Mouse (Mus musculus): ENCODE results near the gene Lrmda.

Gene Lrmda

DNA sequence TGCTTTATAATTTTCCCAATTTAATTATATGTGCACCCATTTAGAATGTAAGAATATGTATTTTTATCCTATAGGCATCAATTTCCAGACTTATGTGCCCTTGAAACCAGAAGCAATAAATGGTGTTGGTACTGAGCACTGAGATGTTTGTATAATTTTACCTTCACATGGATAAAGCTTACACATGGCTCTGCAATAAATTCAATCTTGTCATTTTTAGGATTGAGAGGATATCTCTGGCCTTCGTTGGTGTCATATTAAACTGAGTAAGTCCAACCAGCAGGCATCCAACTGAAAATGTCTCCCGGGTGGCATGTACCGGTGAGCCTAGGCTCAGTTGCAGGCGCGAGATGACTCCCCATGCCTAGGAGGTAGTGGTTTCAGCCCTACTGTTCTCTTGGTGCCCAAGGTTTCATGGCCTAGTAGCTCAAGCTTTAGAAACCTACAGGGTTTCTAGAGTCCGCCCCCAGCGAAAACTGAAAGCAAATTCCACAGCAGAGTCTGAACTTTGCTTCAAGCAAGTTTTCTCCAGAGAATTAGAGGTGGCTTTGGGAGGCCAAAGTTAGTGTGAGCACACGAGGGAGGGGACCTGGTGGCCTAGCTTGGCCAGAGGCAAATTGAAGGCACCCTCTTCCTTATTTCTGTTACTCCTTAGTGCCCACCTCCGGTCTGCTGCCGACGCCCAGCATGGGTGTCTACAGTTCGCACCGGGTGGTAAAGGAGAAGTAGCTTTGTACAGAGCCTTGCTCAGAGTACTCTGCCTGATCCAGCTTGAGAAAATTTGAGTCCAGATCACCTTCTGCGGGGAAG, 26.1 kb upstream of the Lrmda start:
- DNase-seq, result no peak

DNA sequence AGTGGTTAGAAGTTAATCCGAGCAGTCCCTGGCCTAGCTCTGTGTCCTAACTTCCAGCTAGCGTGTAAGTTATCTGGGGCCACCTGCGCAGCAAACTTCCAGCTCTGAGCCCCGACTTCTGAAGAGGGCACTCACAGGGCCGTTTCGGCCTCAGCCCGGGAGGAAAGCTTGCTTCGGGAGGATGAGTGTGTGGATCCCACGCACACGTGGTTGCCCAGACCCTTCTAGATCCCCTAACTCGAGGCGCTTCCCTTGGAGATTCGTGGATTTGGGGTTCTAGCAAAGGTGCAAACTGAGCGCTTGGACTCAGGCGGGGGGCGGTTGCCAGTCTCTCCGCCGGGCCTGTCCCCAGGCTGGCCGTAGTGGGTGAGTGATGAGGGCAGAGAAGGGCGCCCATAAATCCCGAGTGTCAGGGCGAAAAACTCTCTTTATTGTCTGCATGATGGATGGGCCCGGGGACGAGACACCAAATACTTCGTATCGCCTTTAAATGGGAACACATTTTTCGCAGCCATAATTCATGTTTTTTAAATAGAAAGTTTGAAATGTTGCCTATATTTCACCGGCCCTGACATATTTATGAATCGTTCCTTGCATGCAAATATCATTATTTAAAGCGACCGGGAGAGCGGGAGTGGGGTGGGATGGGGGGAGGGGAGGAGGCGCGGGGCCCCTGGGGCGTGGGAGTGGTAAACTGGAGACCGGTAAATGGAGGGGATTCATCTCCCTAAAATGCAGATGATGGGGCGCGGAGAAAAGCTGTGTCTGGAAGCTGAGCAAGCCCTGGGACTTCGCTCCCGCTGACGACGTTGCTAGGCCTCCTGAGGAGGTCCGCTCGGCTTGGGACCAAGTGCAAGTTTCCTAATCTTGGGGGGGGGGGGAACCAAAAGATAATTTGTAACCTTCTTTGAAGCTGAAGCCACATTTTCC, 25.2 kb upstream of the Lrmda start:
- DNase-seq, result no peak

DNA sequence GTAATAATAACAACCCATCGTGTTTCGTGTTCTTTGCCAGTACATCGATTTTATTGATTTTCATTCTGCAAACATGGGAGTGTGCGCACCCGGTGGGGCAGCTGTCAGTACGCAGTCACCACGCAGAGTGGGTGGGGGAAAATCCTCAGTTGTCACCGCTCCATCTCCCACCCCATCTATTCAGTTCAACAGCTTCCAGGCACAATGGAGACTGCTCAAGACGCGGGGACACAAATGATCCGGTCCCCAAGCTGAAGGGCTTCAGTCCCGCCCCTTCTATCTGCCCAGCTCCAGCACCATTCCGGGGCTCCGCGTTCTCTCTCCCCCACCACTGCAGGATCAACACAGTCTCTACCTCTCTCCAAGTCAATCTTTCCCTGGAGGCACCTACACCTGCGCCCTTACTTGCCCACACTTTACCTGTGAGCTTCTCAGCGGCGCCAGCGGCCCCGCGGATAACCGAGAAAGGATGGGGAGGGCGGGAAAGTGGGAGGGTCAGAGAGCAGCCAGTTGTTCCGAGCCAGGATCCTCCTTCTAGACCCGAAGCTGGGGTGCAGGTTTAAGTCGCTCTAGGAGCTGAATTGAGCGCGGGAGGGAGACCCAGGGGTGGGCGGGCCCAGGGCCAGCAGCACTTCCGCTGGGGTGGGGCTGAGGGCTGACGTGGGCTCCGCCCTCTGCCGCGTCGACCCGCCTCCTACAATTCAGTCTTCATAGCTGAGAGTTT, 24.3 kb upstream of the Lrmda start:
- no peak for DNase-seq

- no peak for DNase-seq
Measured at GRCm38 (mm10) chr14:21999588-21999987, 19.9 kb upstream of the Lrmda start.

DNA sequence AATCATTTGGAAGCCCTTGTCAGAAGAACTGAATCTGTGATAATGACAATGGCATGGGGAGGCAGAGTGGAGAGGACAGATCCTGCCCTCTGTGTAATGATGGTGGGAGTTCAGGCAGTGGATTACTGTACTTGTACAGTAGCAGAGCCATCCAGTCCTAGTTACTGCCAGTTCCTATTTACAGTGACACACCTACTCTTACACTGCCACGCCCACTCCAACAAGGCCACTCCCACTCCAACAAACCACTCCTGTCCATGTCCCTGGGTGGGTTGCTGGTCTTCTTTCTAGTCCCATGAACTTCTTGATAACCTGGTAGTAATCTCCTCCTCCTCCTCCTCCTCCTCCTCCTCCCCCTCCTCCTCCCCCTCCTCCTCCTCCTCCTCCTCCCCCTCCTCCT, 16.3 kb upstream of the Lrmda start:
- DNase-seq, result no peak

GRCm38 (mm10) chr14:22003631-22004030, 15.9 kb upstream of the Lrmda start:
- no peak for DNase-seq

DNA sequence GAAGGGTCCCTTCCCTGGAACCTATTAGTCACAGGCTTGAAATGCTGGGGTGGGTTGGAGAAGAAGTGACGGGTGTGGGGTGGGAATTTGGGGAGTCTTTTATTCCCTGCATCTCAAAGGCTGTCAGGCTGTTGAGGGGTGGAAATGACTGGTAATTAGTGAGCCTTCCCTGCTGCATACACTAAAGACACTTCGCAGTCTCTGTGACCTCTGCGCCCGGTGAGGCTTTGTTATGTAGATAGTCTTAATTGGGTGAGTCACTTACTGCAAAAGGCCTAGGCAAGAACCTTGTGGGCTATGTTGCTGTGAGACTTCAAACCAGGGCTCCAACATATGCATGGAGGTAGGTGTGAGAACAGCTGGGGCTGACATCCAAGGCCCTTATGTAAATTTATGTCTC, 14.6 kb upstream of the Lrmda start:
- DNase-seq, result no peak

DNA sequence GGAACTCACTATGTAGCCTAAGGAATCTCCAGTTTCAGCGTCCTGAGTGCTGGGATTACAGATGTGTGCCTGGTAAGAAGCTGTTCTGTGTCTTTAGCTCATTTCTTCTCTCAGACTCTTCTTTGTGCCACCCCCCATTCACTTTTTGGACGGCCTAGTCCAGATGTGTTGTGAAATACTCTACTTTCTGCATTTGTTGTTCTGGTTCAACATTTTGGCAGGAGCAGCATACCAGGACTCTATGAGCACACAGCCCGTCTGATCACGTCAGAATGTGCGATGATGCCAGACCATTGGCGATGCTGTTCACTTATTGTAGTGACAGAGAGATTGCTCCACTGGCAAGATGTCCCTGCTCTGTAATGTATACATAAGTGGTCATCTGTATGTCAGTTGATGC, 12.5 kb upstream of the Lrmda start:
- no peak for DNase-seq

- DNase-seq, result no peak
Measured at GRCm38 (mm10) chr14:22014315-22014714, 5.2 kb upstream of the Lrmda start.

DNA sequence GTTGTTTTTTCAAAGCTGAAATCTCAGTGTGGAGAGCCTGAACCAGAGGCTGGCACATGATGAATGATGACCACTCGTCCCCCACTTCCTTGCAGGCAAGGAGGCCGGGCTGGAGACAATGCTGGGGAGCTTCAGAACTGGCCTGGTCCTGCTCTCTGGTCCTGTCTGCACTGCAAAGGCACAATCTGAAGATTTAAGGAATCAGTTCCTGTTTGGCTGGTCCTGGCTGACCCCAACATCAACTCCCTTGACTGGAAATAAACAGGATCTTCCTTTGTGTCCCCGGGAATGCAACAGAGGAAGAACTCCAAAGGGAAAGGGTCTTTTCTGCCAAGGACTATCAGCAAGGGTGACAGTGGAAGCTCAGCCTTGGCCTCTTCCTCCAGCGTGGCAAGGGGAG, 4.7 kb upstream of the Lrmda start:
- no peak for DNase-seq

- DNase-seq, result no peak
Measured at GRCm38 (mm10) chr14:22017011-22017410, 2.5 kb upstream of the Lrmda start.

- no peak for DNase-seq
Measured at GRCm38 (mm10) chr14:22019949-22020845, 685 bp downstream of the Lrmda start.

GRCm38 (mm10) chr14:22020885-22021284, 1.4 kb downstream of the Lrmda start:
- no peak for DNase-seq

- DNase-seq, result no peak
Measured at GRCm38 (mm10) chr14:22023533-22023932, 4.0 kb downstream of the Lrmda start.

- no peak for DNase-seq
Measured at GRCm38 (mm10) chr14:22035900-22036299, 16.4 kb downstream of the Lrmda start.

DNA sequence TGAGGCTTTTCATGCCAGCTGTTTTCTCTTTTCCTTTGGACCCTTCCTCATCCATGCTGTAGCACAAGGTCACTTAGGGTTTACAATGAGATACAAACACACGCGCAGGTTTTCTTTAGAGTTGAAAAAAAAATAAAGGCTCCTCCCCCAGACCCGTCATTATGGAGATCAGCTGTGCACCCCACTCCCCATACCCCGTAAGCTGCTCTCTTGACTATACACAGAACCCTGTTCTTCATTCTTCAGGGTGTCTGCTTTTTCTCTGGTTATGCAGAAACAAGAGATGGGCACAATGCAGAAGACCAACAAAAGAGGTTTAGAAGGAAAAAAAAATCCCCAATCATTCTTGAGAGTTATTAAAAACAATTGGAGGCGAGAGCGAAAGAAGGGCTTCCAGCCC, 16.8 kb downstream of the Lrmda start:
- DNase-seq, result no peak

DNA sequence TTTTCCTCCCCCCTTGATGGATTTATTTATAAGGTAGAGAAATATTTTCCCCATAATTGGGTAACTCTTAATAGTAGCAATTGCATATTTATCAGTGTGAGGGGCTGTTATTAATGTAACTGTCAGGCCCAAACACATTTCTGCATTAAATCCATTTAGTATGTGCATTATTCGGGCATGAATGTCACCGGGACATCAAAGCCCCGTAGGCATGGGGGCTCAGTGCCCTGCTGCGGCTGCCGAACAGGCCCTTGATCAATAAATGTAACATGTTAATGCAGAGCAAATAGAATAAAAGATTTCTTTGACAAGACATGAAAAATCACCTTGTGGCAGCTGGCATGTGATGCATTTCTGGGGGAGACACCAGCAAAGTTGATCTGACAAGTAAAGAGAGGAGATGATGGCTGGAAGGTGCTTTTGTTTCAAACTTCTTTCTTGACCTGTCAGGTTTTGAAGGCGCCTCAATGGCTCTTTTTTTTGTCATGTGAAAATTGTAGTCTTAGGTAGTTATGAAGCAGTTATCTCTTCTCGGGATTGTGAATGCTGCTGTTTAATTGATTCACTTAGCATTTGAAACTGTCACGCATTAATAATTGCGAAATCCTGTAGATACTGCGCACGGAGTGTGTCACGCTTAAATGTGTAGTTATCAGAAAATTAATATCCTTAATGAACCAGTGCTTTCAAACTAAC, 17.4 kb downstream of the Lrmda start:
- DNase-seq, result no peak

DNA sequence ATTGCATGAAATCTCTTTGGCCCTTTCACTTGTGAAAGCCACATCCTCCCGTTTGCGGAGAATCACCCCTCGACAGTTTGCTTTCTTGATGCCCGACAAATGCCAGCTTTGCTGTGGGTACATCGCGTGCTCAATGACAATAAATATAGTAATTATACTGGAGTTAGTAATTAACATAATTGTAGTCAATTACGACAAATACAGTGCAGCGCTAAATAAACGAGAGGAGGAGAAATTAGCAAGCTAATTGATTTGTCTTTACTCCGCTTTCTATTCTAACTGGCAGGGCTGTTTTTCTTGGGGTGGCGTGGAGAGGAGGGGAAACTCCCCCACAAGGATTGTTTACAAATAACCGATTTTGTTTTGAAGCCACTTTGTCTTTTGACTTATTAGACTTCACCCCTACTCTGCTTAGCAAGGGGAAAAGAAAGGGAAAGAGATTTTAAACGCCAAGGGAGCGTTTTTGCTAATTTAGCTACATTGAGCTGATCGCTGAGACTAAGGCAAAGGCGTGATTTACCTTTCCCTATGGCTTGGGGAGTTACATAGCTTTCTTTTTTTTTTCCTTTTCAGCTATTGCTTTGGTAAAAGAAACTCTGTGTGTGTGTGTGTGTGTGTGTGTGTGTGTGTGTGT, 18.1 kb downstream of the Lrmda start:
- no peak for DNase-seq

GRCm38 (mm10) chr14:22042146-22042545, 22.6 kb downstream of the Lrmda start:
- no peak for DNase-seq

DNA sequence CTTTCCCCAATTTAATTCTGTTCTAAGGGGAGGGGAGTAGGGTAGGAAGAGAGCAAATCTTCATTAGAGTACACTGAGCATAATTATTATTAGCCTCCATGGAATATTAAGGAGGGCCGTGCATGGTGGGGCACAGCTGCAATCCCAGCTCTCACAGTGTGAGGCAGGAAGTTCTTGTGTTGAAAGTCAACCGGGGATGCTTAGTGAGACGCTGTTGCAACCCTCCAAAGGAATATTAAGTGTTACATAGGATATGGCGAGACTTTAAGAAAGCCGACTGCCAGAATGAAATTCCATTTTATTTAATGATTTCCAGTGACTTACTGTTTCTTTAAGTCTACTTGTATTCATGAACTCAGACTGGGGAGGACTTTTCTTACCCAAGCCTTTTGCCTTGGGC, 23.9 kb downstream of the Lrmda start:
- no peak for DNase-seq

DNA sequence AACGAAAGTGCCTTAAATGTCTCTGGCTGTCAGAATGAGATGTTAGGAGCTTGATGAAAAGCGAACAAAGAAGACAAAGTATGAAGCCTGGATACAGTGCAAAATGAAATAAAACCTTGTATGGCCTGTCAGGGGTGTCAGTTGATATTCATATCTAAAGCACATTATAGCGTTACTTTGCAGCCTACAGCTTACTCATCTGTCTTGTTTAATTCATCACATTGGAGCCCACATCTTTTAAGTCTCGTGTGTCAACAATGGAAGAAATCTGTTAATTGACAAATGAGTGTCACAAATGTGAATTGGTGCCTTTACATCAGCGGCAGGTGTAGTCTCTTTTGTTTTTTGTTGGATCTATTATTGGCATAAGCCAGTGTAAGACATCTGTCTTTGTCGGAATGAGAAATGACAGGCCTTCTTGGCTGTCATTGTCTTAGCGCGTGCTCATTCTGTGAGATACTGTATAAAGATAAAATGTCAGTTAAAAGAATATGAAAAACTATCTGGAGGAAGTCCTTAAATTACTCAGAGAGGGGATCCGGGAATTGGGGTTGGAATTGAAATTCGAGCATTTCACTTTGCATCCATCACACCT, 26.8 kb downstream of the Lrmda start:
- no peak for DNase-seq

Data from right cerebral cortex, postnatal 14 days (tissue).